Mouse (Mus musculus) cortical plate, adult 2 months (tissue): Measurements from ENCODE around the gene Rora.

ENCODE experiments used
- CTCF ChIP-seq: fragments of 200-500 bp; IDR thresholded peaks from 2 replicates; pipeline ENCODE4 v1.5.1; 2011; ENCODE audit warnings: mild to moderate bottlenecking, control low read depth, low read length; ENCODE audit not compliant: insufficient read depth; ENCODE audit errors: extremely low read depth
- POLR2A ChIP-seq: fragments of 200-500 bp; IDR thresholded peaks from 2 replicates; pipeline ENCODE4 v1.6.1; 2011; ENCODE audit warnings: mild to moderate bottlenecking, low read length, control low read depth; ENCODE audit not compliant: insufficient read depth; ENCODE audit errors: extremely low read depth

DNA sequence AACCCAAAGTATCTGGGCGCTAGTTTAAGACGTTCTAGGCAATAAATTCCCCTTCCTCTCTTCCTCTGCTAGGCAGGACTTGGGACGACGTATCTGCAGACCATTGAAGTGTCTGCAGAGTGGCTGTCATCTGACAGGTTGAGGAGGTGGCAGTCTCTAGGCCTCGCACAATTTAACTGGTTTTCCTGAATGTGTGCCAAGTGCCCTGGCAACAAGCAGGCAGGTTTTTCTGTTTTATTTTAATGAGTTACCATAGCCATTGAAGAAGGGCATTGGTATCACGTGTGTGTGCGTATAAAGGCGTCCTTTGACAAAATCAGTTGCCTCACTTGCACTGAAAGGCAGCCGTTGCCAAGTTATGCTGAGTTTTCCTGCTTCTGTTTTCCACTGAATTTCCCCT is 619.3 kb downstream of the Rora start:
- TF ChIP-seq CTCF (no peak), POLR2A (no peak)
